Mouse (Mus musculus) kidney, embryonic 15.5 days (tissue): Measurements from ENCODE around the gene Actl6b. TPM values are rescaled to one million over a fixed set of nuclear protein-coding genes. Genes with fewer than 3 reads are reported as not detected.
A peak's percentile ranks its signal among the peaks of the same experiment; 100 is the strongest.

Source experiments
- ATAC-seq: fragments of 200-750 bp; cut with Nextera tagmentation; replicated peaks from 2 replicates; pipeline ENCODE4 v1.8.0; 2017; ENCODE audit warnings: moderate TSS enrichment; ENCODE audit not compliant: low FRiP score
- H3K27ac ChIP-seq: fragments of 300-500 bp; sonication (generic); 2 replicates; pipeline ENCODE4 v1.5.1; 2015; ENCODE audit warnings: mild to moderate bottlenecking, inconsistent platforms
- H3K27me3 ChIP-seq: fragments of 300-500 bp; sonication (generic); 2 replicates; pipeline ENCODE4 v1.6.1; 2015; ENCODE audit warnings: inconsistent platforms
- H3K36me3 ChIP-seq: fragments of 300-500 bp; sonication (generic); 2 replicates; pipeline ENCODE4 v1.6.1; 2015; ENCODE audit warnings: inconsistent platforms
- H3K4me1 ChIP-seq: fragments of 300-500 bp; sonication (generic); 2 replicates; pipeline ENCODE4 v1.6.1; 2015; ENCODE audit warnings: inconsistent platforms
- H3K4me2 ChIP-seq: fragments of 300-500 bp; sonication (generic); 2 replicates; pipeline ENCODE4 v1.6.1; 2015; ENCODE audit warnings: moderate library complexity, mild to moderate bottlenecking, inconsistent platforms
- H3K4me3 ChIP-seq: fragments of 300-500 bp; sonication (generic); replicated peaks from 2 replicates; pipeline ENCODE4 v1.5.1; 2015; ENCODE audit warnings: mild to moderate bottlenecking, inconsistent platforms
- H3K9ac ChIP-seq: fragments of 300-500 bp; sonication (generic); 2 replicates; pipeline ENCODE4 v1.6.1; 2015; ENCODE audit warnings: mild to moderate bottlenecking, inconsistent platforms
- H3K9me3 ChIP-seq: fragments of 300-500 bp; sonication (generic); replicated peaks from 2 replicates; pipeline ENCODE4 v1.6.1; 2016; ENCODE audit warnings: inconsistent platforms
- WGBS: fragments of 180-500 bp; shearing (Covaris S2); methylation state at CpG from one replicate; pipeline ENCODE4 v1.1.7; 2015; ENCODE audit warnings: mixed read lengths; 5-methylcytosine and 5-hydroxymethylcytosine counted together
- polyA plus RNA-seq: library from polyadenylated mRNA; unstranded; fragments of >200 nt; fragmentation: Nextera tagmentation; extraction: Ambion mirVana; gene quantifications from 2 replicates; pipeline ENCODE4 v1.2.1, GENCODE M21; 2015

Gene Actl6b
- polyA plus RNA-seq, 1 experiment from 2014 or later = 1.8 TPM

DNA sequence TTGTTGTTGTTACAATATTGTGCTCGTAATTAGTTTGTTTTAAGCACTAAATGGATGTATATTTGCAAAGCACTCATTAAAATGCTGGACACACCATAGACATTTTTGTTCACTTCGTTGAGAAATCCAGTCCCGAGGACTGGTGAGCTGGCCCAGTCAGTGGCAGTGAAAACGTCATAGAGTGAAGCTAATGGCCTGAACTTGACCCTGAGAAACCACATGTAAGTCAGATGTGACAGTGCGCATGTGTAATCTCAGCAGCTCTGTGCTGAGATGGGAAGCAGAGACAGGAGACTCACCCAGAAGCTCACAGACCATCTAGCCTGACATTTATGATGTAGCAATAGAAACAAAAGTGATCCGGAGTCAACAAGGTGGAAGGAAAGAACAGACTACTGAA lies 8.4 kb upstream of the Actl6b start:
- H3K4me1 ChIP-seq = no peaks in the 10 kb centered on the region
- H3K9me3 ChIP-seq = no peaks in the 10 kb centered on the region
- H3K4me3 ChIP-seq = no peak overlapping the region
- no peaks in the 10 kb centered on the region for H3K36me3 ChIP-seq
- WGBS = 63% methylated on average over 6 of the region's 6 CpGs
- H3K27me3 ChIP-seq = no peaks in the 10 kb centered on the region
- no peak for ATAC-seq
- no peak overlapping the region for H3K27ac ChIP-seq
- no peak overlapping the region for H3K9ac ChIP-seq
- no peak overlapping the region for H3K4me2 ChIP-seq

DNA sequence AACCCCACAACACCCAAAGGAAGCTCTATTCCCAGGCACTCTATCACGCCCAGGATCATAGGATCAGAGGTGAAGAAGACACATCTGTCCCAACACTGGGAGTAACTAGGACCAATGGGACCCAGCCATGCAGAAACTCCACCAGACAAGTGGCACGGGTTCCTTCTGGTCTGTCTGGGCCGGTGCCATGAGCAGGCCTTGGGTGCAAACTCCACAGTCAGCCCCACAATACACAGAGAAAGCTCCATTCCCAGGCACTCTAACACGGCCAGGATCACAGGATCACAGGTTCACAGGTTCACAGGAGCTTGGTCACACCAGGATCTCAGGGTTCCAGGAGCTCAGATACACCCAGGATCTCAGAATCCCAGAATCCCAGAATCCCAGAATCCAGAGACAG lies 7.7 kb upstream of the Actl6b start:
- 75% methylated on average over 4 of the region's 4 CpGs for WGBS
- H3K36me3 ChIP-seq = no peaks in the 10 kb centered on the region
- H3K9ac ChIP-seq = no peak overlapping the region
- ATAC-seq = no peak
- H3K27ac ChIP-seq = no peak overlapping the region
- H3K27me3 ChIP-seq = no peaks in the 10 kb centered on the region
- H3K4me1 ChIP-seq = no peaks in the 10 kb centered on the region
- H3K4me3 ChIP-seq = no peak overlapping the region
- H3K4me2 ChIP-seq = no peak overlapping the region
- H3K9me3 ChIP-seq = no peaks in the 10 kb centered on the region

GRCm38 (mm10) chr5:137549840-137550239 lies 3.5 kb upstream of the Actl6b start:
- no peak overlapping the region for H3K27ac ChIP-seq
- peaks cover 7% of the 10 kb centered on the region for H3K4me1 ChIP-seq
- WGBS = 76% methylated on average over 2 of the region's 2 CpGs

GRCm38 (mm10) chr5:137551119-137551518 lies 2.2 kb upstream of the Actl6b start:
- 73% methylated on average over 5 of the region's 5 CpGs for WGBS
- Histone ChIP-seq H3K27ac (no peak overlapping the region), H3K4me1 (peaks cover 7% of the 10 kb centered on the region), H3K36me3 (no peaks in the 10 kb centered on the region), H3K27me3 (peaks cover 24% of the 10 kb centered on the region), H3K4me2 (no peak overlapping the region), H3K4me3 (no peak overlapping the region), H3K9me3 (no peaks in the 10 kb centered on the region), H3K9ac (no peak overlapping the region)
- no peak for ATAC-seq

More at GRCm38 (mm10) chr5:137549840-137550239, 3.5 kb upstream of the Actl6b start:
- Histone ChIP-seq H3K36me3 (no peaks in the 10 kb centered on the region), H3K4me2 (no peak overlapping the region), H3K9me3 (no peaks in the 10 kb centered on the region), H3K4me3 (no peak overlapping the region), H3K9ac (no peak overlapping the region), H3K27me3 (peaks cover 19% of the 10 kb centered on the region)
- ATAC-seq = no peak

GRCm38 (mm10) chr5:137553000-137553399 lies 317 bp upstream of the Actl6b start:
- Histone ChIP-seq H3K4me1 (peaks cover 7% of the 10 kb centered on the region), H3K27me3 (peaks cover 24% of the 10 kb centered on the region), H3K9me3 (no peaks in the 10 kb centered on the region), H3K9ac (no peak overlapping the region), H3K4me3 (peak overlapping the region; percentile 23), H3K27ac (no peak overlapping the region), H3K36me3 (no peaks in the 10 kb centered on the region), H3K4me2 (peak overlapping the region; percentile 52)
- 31% methylated on average over 6 of the region's 6 CpGs for WGBS
- no peak for ATAC-seq

- H3K36me3 ChIP-seq = no peaks in the 10 kb centered on the region
- WGBS = 41% methylated on average over 11 of the region's 11 CpGs
- no peak overlapping the region for H3K9ac ChIP-seq
- no peak overlapping the region for H3K27ac ChIP-seq
- peaks cover 24% of the 10 kb centered on the region for H3K27me3 ChIP-seq
- peak overlapping the region; percentile 23; the same call in 1 of the 2 replicates for H3K4me3 ChIP-seq
- no peak for ATAC-seq
- peak overlapping the region; percentile 52; the same call in 1 of the 2 replicates for H3K4me2 ChIP-seq
- peaks cover 7% of the 10 kb centered on the region for H3K4me1 ChIP-seq
- no peaks in the 10 kb centered on the region for H3K9me3 ChIP-seq
Observed at GRCm38 (mm10) chr5:137553898-137554297, 581 bp downstream of the Actl6b start.

GRCm38 (mm10) chr5:137561556-137561955 lies 8.2 kb downstream of the Actl6b start:
- Histone ChIP-seq H3K4me1 (no peaks in the 10 kb centered on the region), H3K27me3 (no peaks in the 10 kb centered on the region), H3K36me3 (no peaks in the 10 kb centered on the region), H3K9ac (no peak overlapping the region), H3K27ac (no peak overlapping the region), H3K4me3 (no peak overlapping the region), H3K9me3 (no peaks in the 10 kb centered on the region), H3K4me2 (no peak overlapping the region)
- 69% methylated on average over 6 of the region's 6 CpGs for WGBS
- no peak for ATAC-seq

DNA sequence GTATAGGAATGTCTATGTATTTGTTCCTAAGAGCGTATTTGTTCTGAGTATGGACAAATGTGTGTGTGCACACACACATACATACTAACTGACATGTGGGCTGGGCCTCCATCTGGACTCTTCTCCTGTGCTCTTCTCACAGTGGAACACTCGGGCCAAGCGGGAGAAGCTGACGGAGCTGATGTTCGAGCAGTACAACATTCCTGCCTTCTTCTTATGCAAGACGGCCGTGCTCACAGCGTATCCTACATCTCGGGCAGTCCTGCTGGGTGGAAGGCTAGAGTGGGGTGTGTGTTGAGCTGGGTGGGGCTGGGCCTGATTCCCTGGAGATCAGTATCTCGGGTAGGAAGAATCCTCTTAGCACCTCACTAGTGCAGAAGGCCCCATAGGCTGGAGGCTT lies 9.6 kb downstream of the Actl6b start:
- H3K4me1 ChIP-seq = no peaks in the 10 kb centered on the region
- no peaks in the 10 kb centered on the region for H3K27me3 ChIP-seq
- no peak overlapping the region for H3K4me3 ChIP-seq
- WGBS = 76% methylated on average over 10 of the region's 10 CpGs
- no peaks in the 10 kb centered on the region for H3K9me3 ChIP-seq
- no peak overlapping the region for H3K4me2 ChIP-seq
- H3K9ac ChIP-seq = no peak overlapping the region
- no peak for ATAC-seq
- no peaks in the 10 kb centered on the region for H3K36me3 ChIP-seq
- H3K27ac ChIP-seq = no peak overlapping the region

DNA sequence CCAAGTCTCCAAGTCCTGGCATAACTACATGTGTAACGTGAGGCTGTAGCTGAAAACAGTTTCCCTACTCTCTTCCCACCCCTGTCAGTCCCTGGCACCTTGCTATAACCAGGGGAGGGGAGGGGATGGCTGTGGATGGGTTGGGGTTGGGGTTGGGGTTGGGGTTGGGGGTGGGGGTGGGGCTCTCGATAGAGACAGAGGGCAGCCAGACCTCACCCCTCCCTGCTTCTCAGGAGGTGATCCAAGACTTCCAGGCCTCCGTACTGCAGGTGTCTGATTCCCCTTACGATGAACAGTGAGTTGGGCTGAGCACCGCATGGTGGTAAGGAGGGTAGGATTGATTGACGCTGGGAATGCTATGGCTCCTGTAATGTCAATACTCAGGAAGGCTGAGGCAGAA lies 12.4 kb downstream of the Actl6b start:
- Histone ChIP-seq H3K4me3 (no peak overlapping the region), H3K4me1 (no peaks in the 10 kb centered on the region; the same call in 1 of the 2 replicates), H3K36me3 (no peaks in the 10 kb centered on the region), H3K9me3 (no peaks in the 10 kb centered on the region), H3K4me2 (no peak overlapping the region), H3K27ac (no peak overlapping the region), H3K27me3 (no peaks in the 10 kb centered on the region), H3K9ac (no peak overlapping the region)
- 74% methylated on average over 6 of the region's 6 CpGs for WGBS
- ATAC-seq = no peak

GRCm38 (mm10) chr5:137566416-137566815 lies 13.1 kb downstream of the Actl6b start:
- Histone ChIP-seq H3K4me3 (no peak overlapping the region), H3K36me3 (no peaks in the 10 kb centered on the region), H3K27me3 (no peaks in the 10 kb centered on the region), H3K4me2 (no peak overlapping the region), H3K4me1 (no peaks in the 10 kb centered on the region; the same call in 1 of the 2 replicates), H3K27ac (no peak overlapping the region), H3K9me3 (no peaks in the 10 kb centered on the region), H3K9ac (no peak overlapping the region)
- ATAC-seq = no peak
- WGBS = 95% methylated on average over 5 of the region's 5 CpGs

GRCm38 (mm10) chr5:137568223-137568798 lies 15.0 kb downstream of the Actl6b start:
- H3K4me3 ChIP-seq = no peak overlapping the region
- no peaks in the 10 kb centered on the region for H3K36me3 ChIP-seq
- WGBS = 76% methylated on average over 8 of the region's 8 CpGs
- H3K4me1 ChIP-seq = no peaks in the 10 kb centered on the region; the same call in 1 of the 2 replicates
- H3K27me3 ChIP-seq = no peaks in the 10 kb centered on the region
- no peak overlapping the region for H3K4me2 ChIP-seq
- H3K9me3 ChIP-seq = no peaks in the 10 kb centered on the region
- no peak overlapping the region for H3K9ac ChIP-seq
- H3K27ac ChIP-seq = no peak overlapping the region
- ATAC-seq = no peak

- Histone ChIP-seq H3K4me2 (no peak overlapping the region), H3K27me3 (peaks cover 2% of the 10 kb centered on the region; the same call in 1 of the 2 replicates), H3K9ac (no peak overlapping the region), H3K36me3 (no peaks in the 10 kb centered on the region), H3K4me3 (no peak overlapping the region), H3K9me3 (no peaks in the 10 kb centered on the region), H3K4me1 (peaks cover under 1% of the 10 kb centered on the region), H3K27ac (no peak overlapping the region)
- no peak for ATAC-seq
- 77% methylated on average over 12 of the region's 12 CpGs for WGBS
Observed at GRCm38 (mm10) chr5:137569031-137569430, 15.7 kb downstream of the Actl6b start.

DNA sequence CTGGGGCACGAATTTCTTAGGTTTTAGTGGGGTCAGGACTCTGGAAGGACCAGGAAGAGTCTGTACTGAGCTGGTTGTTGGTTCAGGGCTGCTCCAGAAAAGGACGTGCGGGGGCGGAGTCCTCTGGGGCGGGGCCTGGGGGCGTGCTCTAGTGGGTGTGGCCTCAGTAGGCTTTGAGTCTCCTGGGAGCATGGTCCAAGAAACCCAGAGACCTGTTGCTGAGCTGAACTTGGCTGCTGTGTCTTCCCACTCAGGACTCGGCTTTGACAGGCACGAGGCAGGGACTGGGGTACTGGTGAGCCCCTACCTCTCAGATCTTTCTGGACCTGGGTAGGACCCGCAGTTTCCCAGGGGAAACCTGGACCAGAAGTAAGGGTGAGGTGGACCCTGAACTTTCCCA lies 16.3 kb downstream of the Actl6b start, which contains the start of gene Tfr2:
Gene Tfr2, plus strand, starts transcription at position 176 of the 400 bp plus-strand sequence.
- Histone ChIP-seq H3K9me3 (no peaks in the 10 kb centered on the region), H3K9ac (no peak within 1 kb of the TSS), H3K4me2 (no peak within 1 kb of the TSS), H3K4me3 (no peak within 1 kb of the TSS), H3K27me3 (peaks cover 9% of the 10 kb centered on the region; the same call in 1 of the 2 replicates), H3K27ac (no peak within 1 kb of the TSS), H3K36me3 (no peaks in the 10 kb centered on the region), H3K4me1 (peaks cover 7% of the 10 kb centered on the region)
- WGBS = 30% methylated on average over 9 of the region's 9 CpGs
- ATAC-seq = peak; percentile 76
